Mouse (Mus musculus) embryonic fibroblast, embryonic 13.5 days (primary cell): ENCODE results near the gene Ugt1a9.

Experiments
- CTCF ChIP-seq: IDR thresholded peaks from 2 replicates; pipeline ENCODE4 v1.5.1; 2011; ENCODE audit warnings: mild to moderate bottlenecking, control low read depth, low read length, moderate library complexity, borderline replicate concordance; ENCODE audit not compliant: insufficient read depth
- POLR2A ChIP-seq: IDR thresholded peaks from 2 replicates; pipeline ENCODE4 v1.6.1; 2011; ENCODE audit warnings: low read depth, mild to moderate bottlenecking, control low read depth, low read length, moderate library complexity

DNA sequence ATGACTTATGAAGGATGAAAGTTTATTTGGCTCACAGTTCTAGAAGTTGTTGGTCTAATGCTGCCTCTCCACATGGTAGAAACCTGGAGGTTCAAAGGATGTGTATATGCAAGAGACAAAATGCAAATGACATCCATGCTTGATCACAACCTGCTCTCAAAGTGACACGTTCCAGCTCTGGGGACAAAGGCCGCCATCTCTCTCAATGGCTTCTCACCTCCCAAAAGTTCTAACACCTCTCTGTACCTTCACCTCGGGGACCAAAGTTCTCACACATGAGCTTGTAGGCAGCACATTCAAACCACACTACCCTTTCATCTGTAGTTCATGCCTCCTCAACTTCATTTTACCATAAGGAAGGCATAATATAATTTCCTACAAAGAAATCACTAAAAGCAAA, 147.0 kb downstream of the Ugt1a9 start:
- TF ChIP-seq CTCF (no peak), POLR2A (no peak)
